Mouse (Mus musculus) bone marrow, adult 2 months (tissue): ENCODE data around the gene Cntn5.

ENCODE experiments used
- CTCF ChIP-seq: fragments of 200-500 bp; IDR thresholded peaks from 2 replicates; pipeline ENCODE4 v1.5.1; 2011; ENCODE audit warnings: low read length, control low read depth; ENCODE audit not compliant: control insufficient read depth, insufficient read depth
- POLR2A ChIP-seq: fragments of 200-500 bp; IDR thresholded peaks from 2 replicates; pipeline ENCODE4 v1.6.1; 2011; ENCODE audit warnings: low read depth, mild to moderate bottlenecking, control low read depth, low read length, borderline replicate concordance; ENCODE audit not compliant: control insufficient read depth

DNA sequence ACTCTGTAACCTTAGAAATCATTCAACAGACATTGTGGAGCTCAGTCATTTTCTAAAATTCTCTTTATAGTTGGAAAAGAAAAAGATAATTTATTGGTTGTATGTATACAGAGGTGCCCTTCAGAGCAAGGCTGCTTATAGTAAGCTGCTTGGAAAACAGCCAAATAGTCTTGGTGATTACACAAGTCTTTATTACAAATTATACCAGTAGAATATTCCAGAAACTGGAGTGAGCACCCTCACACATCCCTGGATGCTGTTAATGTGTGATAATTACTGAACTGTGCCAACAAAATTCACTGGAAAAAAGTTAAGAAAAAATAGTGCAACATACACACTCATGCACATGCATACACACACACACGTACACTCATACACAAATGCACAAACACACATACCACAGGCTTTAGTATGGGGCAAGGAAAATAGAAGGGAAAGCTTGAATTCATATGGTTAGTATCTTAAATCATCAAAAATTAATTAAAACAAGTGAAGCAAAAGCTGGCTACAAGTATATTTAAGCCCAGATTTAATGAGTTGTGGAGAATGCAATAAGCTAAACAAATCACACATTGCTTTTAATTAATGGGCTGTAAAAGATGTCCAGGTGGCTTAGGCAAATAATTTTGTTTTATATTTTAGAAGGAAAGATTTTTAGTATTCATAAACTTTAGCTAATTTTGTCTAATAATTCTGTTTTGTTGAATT, 783.1 kb downstream of the Cntn5 start:
- TF ChIP-seq POLR2A (no peak), CTCF (no peak)
